ENCODE assay signal across 18 mouse cellular contexts in the genomic region with DNA sequence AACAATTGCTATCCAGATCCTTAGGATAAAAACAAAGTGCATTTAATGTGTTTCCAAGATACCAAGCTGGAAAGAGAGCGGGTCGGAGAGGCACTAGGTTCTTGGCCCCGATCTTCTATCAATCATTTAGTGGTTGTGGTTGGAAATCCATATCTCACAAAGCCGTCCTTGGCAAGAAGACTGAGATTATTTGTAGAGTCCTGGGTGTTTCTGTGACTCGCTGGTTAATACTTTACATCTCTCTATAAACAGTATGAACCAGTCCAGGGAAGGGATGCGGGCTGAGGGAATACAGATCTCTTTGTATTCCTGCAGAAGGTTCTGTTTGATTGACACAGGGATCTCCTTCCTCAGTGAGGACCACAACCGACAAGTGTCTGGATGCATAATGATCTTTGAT.
"Had no signal": no experiment of that assay in that cellular context is flagged by ENCODE, and none has a peak within 500 bp of the region (broad histone marks: within the 10 kb centered on the region; RNA-seq: fewer than 3 reads in every experiment).

No protein-coding gene starts in this region.

- ATAC-seq: intestine, postnatal 0 days; lung, postnatal 0 days had no signal

- H3K4me3 ChIP-seq: left cerebral cortex, adult 2 months; liver, embryonic 13.5 days; neural tube, embryonic 12.5 days; neural tube, embryonic 15.5 days; stomach, embryonic 15.5 days had no signal

- H3K9ac ChIP-seq: liver, embryonic 13.5 days; lung, embryonic 14.5 days; neural tube, embryonic 12.5 days; neural tube, embryonic 15.5 days; stomach, embryonic 15.5 days had no signal

- H3K36me3 ChIP-seq: liver, embryonic 13.5 days; neural tube, embryonic 12.5 days; neural tube, embryonic 15.5 days; stomach, embryonic 15.5 days had no signal

- H3K27me3 ChIP-seq: liver, embryonic 13.5 days; neural tube, embryonic 12.5 days; neural tube, embryonic 15.5 days; stomach, embryonic 15.5 days had no signal

- H3K4me2 ChIP-seq: liver, embryonic 13.5 days; lung, embryonic 14.5 days; neural tube, embryonic 12.5 days; neural tube, embryonic 15.5 days; stomach, embryonic 15.5 days had no signal

- H3K9me3 ChIP-seq: liver, embryonic 13.5 days; neural tube, embryonic 12.5 days; neural tube, embryonic 15.5 days; stomach, embryonic 15.5 days had no signal

- H3K27ac ChIP-seq: left cerebral cortex, adult 2 months; liver, embryonic 13.5 days; macrophage; neural tube, embryonic 12.5 days; neural tube, embryonic 15.5 days; stomach, embryonic 15.5 days had no signal

- H3K4me1 ChIP-seq: liver, embryonic 13.5 days; neural tube, embryonic 12.5 days; stomach, embryonic 15.5 days had no signal

- DNase-seq: kidney, adult 8-10 months; kidney, postnatal 25 days; layer of hippocampus, postnatal 36 days; liver, embryonic 13.5 days; lung, embryonic 14.5 days; midbrain, embryonic 14.5 days; right cerebral cortex, adult 18-20 months; right cerebral cortex, postnatal 14 days; right cerebral cortex, postnatal 4 days; spleen, adult 18-20 months; thymus, postnatal 25 days had no signal
